Mouse (Mus musculus): Measurements from ENCODE around the gene Sesn1. TPM values are rescaled to one million over a fixed set of nuclear protein-coding genes. Genes with fewer than 3 reads are reported as not detected.
A peak's percentile ranks its signal among the peaks of the same experiment; 100 is the strongest.

The Sesn1 gene
- total and polyA plus RNA-seq, 3 experiments: 11.7 TPM; not detected in 1

GRCm38 (mm10) chr10:41907950-41908349, 98.2 kb downstream of the Sesn1 start:
- H3K36me3 ChIP-seq (ENCODE audit: control insufficient read depth in 1 of 2, insufficient read depth in 2 of 2, low read length in 2 of 2): peaks cover 2 to 13% of the 10 kb centered on the region in 2 experiments
- H3K9ac ChIP-seq (ENCODE audit: control insufficient read depth, low read depth, low read length, poor library complexity, severe bottlenecking): no peak overlapping the region
- no peak overlapping the region for H3K4me3 ChIP-seq (ENCODE audit: control insufficient read depth in 1 of 2, insufficient read depth in 1 of 2, low read depth in 2 of 2, low read length in 2 of 2)
- TF ChIP-seq SMC3 (IDR thresholded peaks at IDR 0.05; ENCODE audit: low read depth, low read length) (no peak), ZMIZ1 (IDR thresholded peaks at IDR 0.05; ENCODE audit: low read depth, low read length) (no peak), RAD21 (IDR thresholded peaks at IDR 0.05; ENCODE audit: low read depth, low read length) (no peak), POLR2A (IDR thresholded peaks at IDR 0.05; ENCODE audit: control insufficient read depth in 1 of 2, insufficient read depth in 1 of 2, low read depth in 1 of 2, low read length in 2 of 2, poor library complexity in 1 of 2) (no peak), MAX (IDR thresholded peaks at IDR 0.05; ENCODE audit: low read length) (no peak), MAFK (IDR thresholded peaks at IDR 0.05; ENCODE audit: borderline replicate concordance, low read depth, low read length) (no peak), MYB (IDR thresholded peaks at IDR 0.05; ENCODE audit: low read depth, low read length) (no peak), SIN3A (IDR thresholded peaks at IDR 0.05; ENCODE audit: low read length) (no peak)
- no peak overlapping the region for H3K27ac ChIP-seq (ENCODE audit: control insufficient read depth, low read depth, low read length)
- H3K9me3 ChIP-seq (replicated peaks; ENCODE audit: insufficient read depth, low read length): no peaks in the 10 kb centered on the region
- no peak for DNase-seq (ENCODE audit: low read depth, low spot score)
- no peaks in the 10 kb centered on the region for H3K79me2 ChIP-seq (ENCODE audit: control insufficient read depth, insufficient read depth, low read length, poor library complexity)
- no peaks in the 10 kb centered on the region for H3K27me3 ChIP-seq (ENCODE audit: control insufficient read depth in 1 of 2, insufficient read depth in 2 of 2, low read length in 2 of 2)
- H3K4me1 ChIP-seq (ENCODE audit: control insufficient read depth in 1 of 2, insufficient read depth in 2 of 2, low read length in 2 of 2): peaks cover 13% of the 10 kb centered on the region in 2 experiments

GRCm38 (mm10) chr10:41908899-41909298, 99.2 kb downstream of the Sesn1 start:
- no peaks in the 10 kb centered on the region for H3K27me3 ChIP-seq (ENCODE audit: control insufficient read depth in 1 of 2, insufficient read depth in 2 of 2, low read length in 2 of 2)
- TF ChIP-seq NELFE (IDR thresholded peaks at IDR 0.05; ENCODE audit: low read depth, low read length): no peak
- no peak for TF ChIP-seq JUND (IDR thresholded peaks at IDR 0.05; ENCODE audit: low read depth, low read length)
- no peak for TF ChIP-seq CHD2 (IDR thresholded peaks at IDR 0.05; ENCODE audit: low read length)
- no peak for TF ChIP-seq ZMIZ1 (IDR thresholded peaks at IDR 0.05; ENCODE audit: low read depth, low read length)
- peaks cover under 1 to 20% of the 10 kb centered on the region in 2 experiments for H3K36me3 ChIP-seq (ENCODE audit: control insufficient read depth in 1 of 2, insufficient read depth in 2 of 2, low read length in 2 of 2)
- no peak overlapping the region for H3K9ac ChIP-seq (ENCODE audit: control insufficient read depth, low read depth, low read length, poor library complexity, severe bottlenecking)
- H3K9me3 ChIP-seq (replicated peaks; ENCODE audit: insufficient read depth, low read length): no peaks in the 10 kb centered on the region
- no peak overlapping the region for H3K27ac ChIP-seq (ENCODE audit: control insufficient read depth, low read depth, low read length)
- no peak for DNase-seq (ENCODE audit: low read depth, low spot score)
- H3K79me2 ChIP-seq (ENCODE audit: control insufficient read depth, insufficient read depth, low read length, poor library complexity): no peaks in the 10 kb centered on the region
- peaks cover 15 to 21% of the 10 kb centered on the region in 2 experiments for H3K4me1 ChIP-seq (ENCODE audit: control insufficient read depth in 1 of 2, insufficient read depth in 2 of 2, low read length in 2 of 2)
- no peak overlapping the region for H3K4me3 ChIP-seq (ENCODE audit: control insufficient read depth in 1 of 2, insufficient read depth in 1 of 2, low read depth in 2 of 2, low read length in 2 of 2)

- H3K4me1 ChIP-seq (ENCODE audit: control insufficient read depth in 1 of 2, insufficient read depth in 2 of 2, low read length in 2 of 2): peaks cover 15 to 25% of the 10 kb centered on the region in 2 experiments
- DNase-seq (ENCODE audit: low read depth, low spot score): peak; percentile 84
- no peaks in the 10 kb centered on the region for H3K27me3 ChIP-seq (ENCODE audit: control insufficient read depth in 1 of 2, insufficient read depth in 2 of 2, low read length in 2 of 2)
- peaks cover 0 to 20% of the 10 kb centered on the region in 2 experiments; a peak in 2 of 4 replicates for H3K36me3 ChIP-seq (ENCODE audit: control insufficient read depth in 1 of 2, insufficient read depth in 2 of 2, low read length in 2 of 2)
- no peaks in the 10 kb centered on the region for H3K9me3 ChIP-seq (replicated peaks; ENCODE audit: insufficient read depth, low read length)
- H3K9ac ChIP-seq (ENCODE audit: control insufficient read depth, low read depth, low read length, poor library complexity, severe bottlenecking): no peak overlapping the region
- H3K79me2 ChIP-seq (ENCODE audit: control insufficient read depth, insufficient read depth, low read length, poor library complexity): no peaks in the 10 kb centered on the region
- H3K4me3 ChIP-seq (ENCODE audit: control insufficient read depth in 1 of 2, insufficient read depth in 1 of 2, low read depth in 2 of 2, low read length in 2 of 2): no peak overlapping the region
- H3K27ac ChIP-seq (ENCODE audit: control insufficient read depth, low read depth, low read length): 0 out of 2 replicates have a peak overlapping the region, but pooled peaks have one; percentile 1
- peak; percentile 53; the same call in 1 of the 2 replicates for TF ChIP-seq SIN3A (IDR thresholded peaks at IDR 0.05; ENCODE audit: low read length)
- TF ChIP-seq ETS1 (IDR thresholded peaks at IDR 0.05; ENCODE audit: low read depth, low read length): peak; percentile 74; the same call in 1 of the 2 replicates
- peak; percentile 96 for TF ChIP-seq GATA1 (IDR thresholded peaks at IDR 0.05; ENCODE audit: low read depth, low read length)
- peak; percentile 94 to 95 for TF ChIP-seq EP300 (IDR thresholded peaks at IDR 0.05; ENCODE audit: low read depth in 1 of 2, low read length in 2 of 2)
- no peak for TF ChIP-seq ELF1 (IDR thresholded peaks at IDR 0.05; ENCODE audit: low read depth, low read length)
- peak; percentile 77; the same call in 1 of the 2 replicates for TF ChIP-seq BHLHE40 (IDR thresholded peaks at IDR 0.05; ENCODE audit: borderline replicate concordance, low read depth, low read length)
- TF ChIP-seq RCOR1 (IDR thresholded peaks at IDR 0.05; ENCODE audit: low read depth, low read length): peak; percentile 90
- TF ChIP-seq MYB (IDR thresholded peaks at IDR 0.05; ENCODE audit: low read depth, low read length): no peak
- peak; percentile 94 for TF ChIP-seq TCF12 (IDR thresholded peaks at IDR 0.05; ENCODE audit: low read depth, low read length)
- peak; percentile 83 for TF ChIP-seq TAL1 (IDR thresholded peaks at IDR 0.05; ENCODE audit: low read length)
- TF ChIP-seq TBP (IDR thresholded peaks at IDR 0.05; ENCODE audit: low read depth, low read length): peak; percentile 56; the same call in 1 of the 2 replicates
- TF ChIP-seq POLR2A (IDR thresholded peaks at IDR 0.05; ENCODE audit: control insufficient read depth in 1 of 2, insufficient read depth in 1 of 2, low read depth in 1 of 2, low read length in 2 of 2, poor library complexity in 1 of 2): no peak; a peak in 1 of 4 replicates
- TF ChIP-seq MXI1 (IDR thresholded peaks at IDR 0.05; ENCODE audit: low read depth, low read length): peak; percentile 33; the same call in 1 of the 2 replicates
- TF ChIP-seq ZMIZ1 (IDR thresholded peaks at IDR 0.05; ENCODE audit: low read depth, low read length): peak; percentile 59; the same call in 1 of the 2 replicates
- TF ChIP-seq UBTF (IDR thresholded peaks at IDR 0.05; ENCODE audit: borderline replicate concordance, insufficient read depth, low read depth, low read length): no peak
- no peak for TF ChIP-seq E2F4 (IDR thresholded peaks at IDR 0.05; ENCODE audit: borderline replicate concordance, low read depth, low read length)
- no peak for TF ChIP-seq MAFK (IDR thresholded peaks at IDR 0.05; ENCODE audit: borderline replicate concordance, low read depth, low read length)
- no peak for TF ChIP-seq KAT2A (conservative IDR thresholded peaks at IDR 0.05; ENCODE audit: low read depth, low read length)
Measured at GRCm38 (mm10) chr10:41912290-41912994, 102.7 kb downstream of the Sesn1 start.

Data from MEL (cell line).